Mouse (Mus musculus): ENCODE data around the gene Tmem238l.

DNA sequence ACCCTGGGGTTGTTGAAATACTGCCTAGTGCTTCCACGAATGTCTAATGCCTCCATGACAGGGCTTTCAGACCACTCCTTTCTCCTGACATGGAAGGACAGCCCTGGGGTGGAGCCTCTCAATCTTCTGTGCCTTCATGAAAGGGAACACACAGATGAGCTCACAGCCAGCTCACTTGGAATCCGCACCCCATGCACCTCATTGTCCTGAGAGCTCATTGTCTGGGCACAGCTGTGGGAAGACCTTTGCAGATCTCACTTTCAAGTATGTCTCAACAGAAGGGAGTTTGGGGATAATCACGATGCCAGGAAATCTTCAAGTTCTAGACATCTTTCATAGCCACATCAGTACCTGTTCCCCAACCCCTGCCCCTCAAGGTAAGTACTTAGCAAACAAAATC, 28.1 kb upstream of the Tmem238l start:
- TF ChIP-seq CTCF (IDR thresholded peaks at IDR 0.05; ENCODE audit: control insufficient read depth, insufficient read depth, low read length) (no peak), POLR2A (IDR thresholded peaks at IDR 0.05; ENCODE audit: borderline replicate concordance, control insufficient read depth, low read depth, low read length) (no peak)
